Mouse (Mus musculus): ENCODE measurements at regions not wholly inside any gene's neighbourhood (a gene's known extent, or its start where the extent isn't known, plus 50 kb on each side); places are given as distances from the start of the nearest gene placed in this dataset.

DNA sequence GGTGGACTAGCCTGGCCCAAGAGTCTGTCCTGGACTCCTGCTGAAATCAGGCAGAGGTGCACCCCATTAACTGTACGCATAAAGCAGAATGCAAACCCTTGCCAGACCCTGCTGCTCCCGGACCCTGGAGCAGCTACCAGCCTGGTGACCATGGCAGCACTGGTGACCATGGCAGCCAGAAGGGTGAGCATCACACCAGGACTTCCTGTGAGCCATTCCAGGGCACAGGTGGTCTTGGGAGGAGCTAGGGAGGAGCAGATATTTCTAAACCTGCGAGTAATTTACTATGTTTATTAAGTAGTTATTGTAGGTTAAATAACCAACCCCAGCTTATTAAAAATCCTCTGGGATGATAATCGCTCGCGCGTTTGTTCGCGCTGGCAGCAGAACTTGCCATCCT, 113.8 kb downstream of the Plxna1 start:
- no peak for DNase-seq (ENCODE audit: low spot score in 2 of 2)

DNA sequence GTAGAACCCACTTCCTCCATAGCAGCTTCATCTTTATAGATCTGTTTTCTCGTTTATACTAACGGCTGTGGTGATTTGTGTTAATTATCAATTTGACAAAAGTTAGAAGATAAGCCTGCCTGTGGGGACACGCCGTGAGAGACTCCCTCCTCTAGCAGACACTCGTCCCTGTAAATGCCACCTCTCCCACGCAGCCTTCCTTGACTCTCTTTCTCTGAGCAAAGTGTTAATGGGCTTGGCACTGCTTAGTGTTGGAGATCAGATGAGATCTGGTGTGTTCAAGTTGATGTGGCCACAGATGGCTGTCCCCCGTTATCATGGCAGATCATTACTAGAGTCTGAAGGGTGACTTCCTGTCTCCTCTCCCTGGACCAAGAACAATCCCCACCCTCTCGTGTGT, 113.1 kb downstream of the Plxna1 start:
- DNase-seq (ENCODE audit: low spot score in 2 of 2): no peak

GRCm38 (mm10) chr6:89251641-89252040, 110.8 kb downstream of the Plxna1 start:
- no peak for DNase-seq (ENCODE audit: low spot score in 2 of 2)

DNA sequence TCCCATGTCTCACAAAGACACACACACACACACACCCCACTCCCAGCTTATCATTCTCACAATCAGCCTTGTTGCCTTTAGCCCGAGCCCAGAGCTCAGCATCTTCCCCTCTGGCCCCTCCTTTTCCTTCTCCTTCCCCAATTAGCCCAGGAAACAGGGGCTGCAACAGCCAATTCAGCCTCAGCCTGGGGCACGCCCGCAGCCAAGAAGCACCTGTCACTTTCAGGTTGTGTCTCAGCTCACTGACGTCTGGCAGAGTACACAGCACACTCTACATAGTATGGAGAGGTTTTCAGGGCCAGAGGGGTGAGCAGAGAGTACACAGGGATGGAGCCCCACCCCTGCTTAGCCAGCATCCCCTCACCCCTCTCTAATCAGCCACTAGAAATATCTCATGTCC, 106.4 kb downstream of the Plxna1 start:
- DNase-seq (ENCODE audit: low spot score in 2 of 2): no peak

DNA sequence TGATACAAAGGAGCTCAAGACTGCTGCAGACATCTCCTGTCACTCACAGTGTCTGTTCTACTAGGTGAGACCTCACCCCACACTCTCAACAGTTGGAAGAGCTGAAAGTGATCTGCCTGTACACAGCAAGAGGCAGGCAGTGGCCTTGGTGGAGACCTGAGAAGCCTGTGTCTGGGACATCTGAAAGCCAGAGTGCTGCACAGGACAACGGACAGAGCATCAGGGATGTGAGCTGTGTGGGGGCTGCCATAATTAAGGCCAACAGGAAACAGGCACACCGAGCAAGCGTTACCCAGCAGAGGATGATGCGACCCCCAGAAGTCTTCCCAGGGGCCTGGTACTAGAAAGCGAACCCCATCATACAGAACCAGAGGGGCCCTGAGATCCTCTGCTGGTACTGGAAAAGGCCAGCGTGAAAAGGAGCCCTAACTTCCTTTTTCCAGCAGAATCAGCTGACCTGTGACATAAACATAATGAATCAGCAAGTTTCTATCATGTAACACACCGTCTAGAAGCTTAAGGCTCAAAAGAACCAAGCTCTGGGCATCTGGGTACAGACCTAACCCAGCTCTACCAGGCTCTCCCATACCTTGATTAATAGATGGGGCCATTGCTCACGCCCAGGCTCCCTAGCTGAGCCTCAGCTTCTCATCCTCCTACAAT, 105.7 kb downstream of the Plxna1 start:
- DNase-seq (ENCODE audit: low spot score in 2 of 2): no peak

- DNase-seq (ENCODE audit: low spot score in 2 of 2): no peak
Measured at GRCm38 (mm10) chr6:89257416-89257815, 105.0 kb downstream of the Plxna1 start.

DNA sequence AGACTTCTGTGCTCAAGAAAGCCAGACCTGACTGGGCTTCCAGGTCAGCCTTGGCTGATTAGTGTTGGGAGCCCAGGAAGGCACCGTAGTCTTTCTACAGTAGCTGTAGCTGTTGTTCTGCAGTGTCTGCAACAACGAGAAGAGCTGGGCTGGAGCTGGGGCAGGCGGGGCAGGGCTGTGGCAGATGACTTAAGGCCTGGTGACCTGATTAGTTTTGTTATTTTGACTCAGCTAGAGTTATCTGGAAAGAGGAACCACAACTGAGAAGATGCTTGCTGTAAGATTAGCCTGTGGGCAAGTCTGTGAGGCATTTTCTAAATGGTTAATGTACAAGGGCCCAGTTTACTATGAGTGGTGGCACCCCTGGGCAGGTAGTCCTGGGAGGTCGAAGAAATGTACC, 104.3 kb downstream of the Plxna1 start:
- DNase-seq (ENCODE audit: low spot score in 2 of 2): no peak

GRCm38 (mm10) chr6:89259406-89259994, 102.9 kb downstream of the Plxna1 start:
- DNase-seq (ENCODE audit: low spot score in 2 of 2): no peak

- no peak for DNase-seq (ENCODE audit: low spot score in 2 of 2)
Measured at GRCm38 (mm10) chr6:89262958-89263357, 99.5 kb downstream of the Plxna1 start.

GRCm38 (mm10) chr6:89265296-89265695, 97.1 kb downstream of the Plxna1 start:
- no peak for DNase-seq (ENCODE audit: low spot score in 2 of 2)
